In genomic region chr15:27702972-27703313, GRCm38 (mm10) we compare ENCODE assay signal across 11 mouse cellular contexts. TPM values are rescaled to one million over a fixed set of nuclear protein-coding genes. Genes with fewer than 3 reads are reported as not detected.
A peak's percentile ranks its signal among the peaks of the same experiment; 100 is the strongest.
DNase-seq lines count a peak whose midpoint lies in the region; ATAC-seq and TF ChIP-seq lines count a peak whose summit lies in the region.
"Had no signal": no experiment of that assay in that cellular context is flagged by ENCODE, and none has a peak within 500 bp of the region (broad histone marks: within the 10 kb centered on the region; RNA-seq: fewer than 3 reads in every experiment).

No protein-coding gene starts in this region.

- H3K4me3 ChIP-seq in heart, embryonic 10.5 days: no peak overlapping the region
- H3K4me3 ChIP-seq in heart, adult 2 months: no peak overlapping the region
- H3K4me3 ChIP-seq in lung, embryonic 16.5 days (ENCODE audit: low read length): no peak overlapping the region
- no peak overlapping the region for H3K4me3 ChIP-seq in embryonic facial prominence, embryonic 15.5 days (replicated peaks)
- H3K4me3 ChIP-seq in megakaryocyte, embryonic 14.5 days (replicated peaks): peak overlapping the region; percentile 87
- no peak overlapping the region for H3K4me3 ChIP-seq in intestine, embryonic 16.5 days (ENCODE audit: low read length)
- H3K4me3 ChIP-seq: heart, embryonic 12.5 days; midbrain, embryonic 13.5 days had no signal

- no peak for TF ChIP-seq CTCF in heart, adult 2 months (IDR thresholded peaks at IDR 0.05)

- no peak for TF ChIP-seq EP300 in heart, adult 2 months (IDR thresholded peaks at IDR 0.05; ENCODE audit: insufficient read depth, low read depth, low read length)

- no peak overlapping the region for H3K9ac ChIP-seq in heart, adult 2 months (ENCODE audit: low read depth, low read length)
- no peak overlapping the region for H3K9ac ChIP-seq in lung, embryonic 16.5 days (ENCODE audit: low read length)
- no peak overlapping the region for H3K9ac ChIP-seq in embryonic facial prominence, embryonic 15.5 days
- no peak overlapping the region for H3K9ac ChIP-seq in intestine, embryonic 16.5 days (ENCODE audit: low read depth, low read length)
- H3K9ac ChIP-seq: heart, embryonic 12.5 days; midbrain, embryonic 13.5 days had no signal

- WGBS in heart, embryonic 10.5 days: no CpG with 5 or more reads among the region's 1 CpGs
- WGBS in heart, adult 2 months: 17% methylated on average over 1 of the region's 1 CpGs
- WGBS in lung, embryonic 16.5 days: 20% methylated on average over 1 of the region's 1 CpGs
- WGBS in embryonic facial prominence, embryonic 15.5 days: 13% methylated on average over 1 of the region's 1 CpGs
- 17% methylated on average over 1 of the region's 1 CpGs for WGBS in intestine, embryonic 16.5 days

- no peak for DNase-seq in heart, embryonic 10.5 days (ENCODE audit: low spot score)
- DNase-seq in heart, adult 2 months: no peak
- DNase-seq in lung, postnatal 4 days: no peak
- no peak for DNase-seq in right cerebral cortex, adult 18-20 months
- DNase-seq: cerebellum, adult 11-12 months had no signal

- peak; percentile 29; the same call in 1 of the 2 replicates for ATAC-seq in lung, embryonic 16.5 days (ENCODE audit: low read depth)
- ATAC-seq in embryonic facial prominence, embryonic 15.5 days (ENCODE audit: insufficient number of reproducible peaks, low FRiP score, low TSS enrichment, low read depth): no peak; the same call in 1 of the 2 replicates
- no peak for ATAC-seq in intestine, embryonic 16.5 days
- ATAC-seq: midbrain, embryonic 13.5 days had no signal

- no peak for TF ChIP-seq POLR2A in heart, adult 2 months (IDR thresholded peaks at IDR 0.05; ENCODE audit: insufficient read depth, low read depth, low read length)

- no peaks in the 10 kb centered on the region for H3K27me3 ChIP-seq in heart, embryonic 10.5 days (ENCODE audit: insufficient read depth, poor library complexity, severe bottlenecking)
- no peaks in the 10 kb centered on the region for H3K27me3 ChIP-seq in heart, adult 2 months (ENCODE audit: control insufficient read depth, insufficient read depth, low read length)
- no peaks in the 10 kb centered on the region for H3K27me3 ChIP-seq in lung, embryonic 16.5 days (ENCODE audit: control insufficient read depth, insufficient read depth, low read depth, low read length)
- H3K27me3 ChIP-seq in embryonic facial prominence, embryonic 15.5 days: no peaks in the 10 kb centered on the region
- H3K27me3 ChIP-seq in megakaryocyte, embryonic 14.5 days (replicated peaks): peaks cover 21% of the 10 kb centered on the region
- no peaks in the 10 kb centered on the region for H3K27me3 ChIP-seq in intestine, embryonic 16.5 days (replicated peaks; ENCODE audit: control insufficient read depth, insufficient read depth, low read length)
- H3K27me3 ChIP-seq: midbrain, embryonic 13.5 days had no signal

- peaks cover 15% of the 10 kb centered on the region for H3K4me1 ChIP-seq in heart, embryonic 10.5 days
- H3K4me1 ChIP-seq in heart, adult 2 months (ENCODE audit: control insufficient read depth, insufficient read depth, low read length): peaks cover 1% of the 10 kb centered on the region
- peaks cover 10% of the 10 kb centered on the region; the same call in 1 of the 2 replicates for H3K4me1 ChIP-seq in lung, embryonic 16.5 days (replicated peaks; ENCODE audit: control insufficient read depth, insufficient read depth, low read length)
- peaks cover 16% of the 10 kb centered on the region for H3K4me1 ChIP-seq in embryonic facial prominence, embryonic 15.5 days
- H3K4me1 ChIP-seq in megakaryocyte, embryonic 14.5 days: peaks cover 42% of the 10 kb centered on the region
- peaks cover 9% of the 10 kb centered on the region for H3K4me1 ChIP-seq in intestine, embryonic 16.5 days (ENCODE audit: control insufficient read depth, insufficient read depth, low read length)

- H3K9me3 ChIP-seq in heart, embryonic 10.5 days: no peaks in the 10 kb centered on the region
- H3K9me3 ChIP-seq in lung, embryonic 16.5 days (ENCODE audit: control insufficient read depth, low read length): no peaks in the 10 kb centered on the region
- H3K9me3 ChIP-seq in embryonic facial prominence, embryonic 15.5 days (replicated peaks): no peaks in the 10 kb centered on the region
- no peaks in the 10 kb centered on the region for H3K9me3 ChIP-seq in megakaryocyte, embryonic 14.5 days
- H3K9me3 ChIP-seq in intestine, embryonic 16.5 days (ENCODE audit: control insufficient read depth, low read length): no peaks in the 10 kb centered on the region
- H3K9me3 ChIP-seq: heart, embryonic 12.5 days; midbrain, embryonic 13.5 days had no signal

- no peaks in the 10 kb centered on the region for H3K79me2 ChIP-seq in heart, adult 2 months (replicated peaks; ENCODE audit: control insufficient read depth, insufficient read depth, low read length)

- no peaks in the 10 kb centered on the region for H3K36me3 ChIP-seq in heart, embryonic 10.5 days
- H3K36me3 ChIP-seq in heart, adult 2 months (ENCODE audit: control insufficient read depth, insufficient read depth, low read length): no peaks in the 10 kb centered on the region
- H3K36me3 ChIP-seq in lung, embryonic 16.5 days (ENCODE audit: control insufficient read depth, insufficient read depth, low read length): no peaks in the 10 kb centered on the region
- H3K36me3 ChIP-seq in embryonic facial prominence, embryonic 15.5 days: no peaks in the 10 kb centered on the region
- no peaks in the 10 kb centered on the region for H3K36me3 ChIP-seq in megakaryocyte, embryonic 14.5 days (replicated peaks; ENCODE audit: low read length)
- no peaks in the 10 kb centered on the region for H3K36me3 ChIP-seq in intestine, embryonic 16.5 days (ENCODE audit: control insufficient read depth, insufficient read depth, low read length)
- H3K36me3 ChIP-seq: heart, embryonic 12.5 days; midbrain, embryonic 13.5 days had no signal

- no peak overlapping the region for H3K4me2 ChIP-seq in lung, embryonic 16.5 days (ENCODE audit: low read depth, low read length)
- H3K4me2 ChIP-seq in embryonic facial prominence, embryonic 15.5 days (replicated peaks): 0 out of 2 replicates have a peak overlapping the region, but pooled peaks have one; percentile 2
- H3K4me2 ChIP-seq in intestine, embryonic 16.5 days (ENCODE audit: low read depth, low read length): no peak overlapping the region
- H3K4me2 ChIP-seq: heart, embryonic 12.5 days; midbrain, embryonic 13.5 days had no signal

- peak overlapping the region; percentile 52 for H3K27ac ChIP-seq in heart, embryonic 10.5 days
- H3K27ac ChIP-seq in heart, adult 2 months: no peak overlapping the region
- peak overlapping the region; percentile 60; the same call in 1 of the 2 replicates for H3K27ac ChIP-seq in lung, embryonic 16.5 days (ENCODE audit: low read length)
- peak overlapping the region; percentile 65 for H3K27ac ChIP-seq in embryonic facial prominence, embryonic 15.5 days (replicated peaks)
- no peak overlapping the region for H3K27ac ChIP-seq in intestine, embryonic 16.5 days (ENCODE audit: low read length)
- H3K27ac ChIP-seq: midbrain, embryonic 13.5 days had no signal

- intact Hi-C loops in heart, adult 2 months (cut with DNase I): no loop called here

RNA-seq across cellular contexts. Expression of gene Otulinl, which starts 21.6 kb away (rescaled TPM):
- polyA plus RNA-seq in heart, embryonic 10.5 days (2016; fragmentation: Nextera tagmentation; extraction: Ambion mirVana): 3.9 and 4.2 TPM in 2 replicates
- 1 to 10 TPM; 1.9 to 3.0 TPM for total RNA-seq in heart, adult 2 months (2021)
- 1.5 and 1.9 TPM in 2 replicates for polyA plus RNA-seq in heart, adult 2 months (2012; rRNA removed)
- polyA plus RNA-seq in lung, embryonic 16.5 days (2015; fragmentation: Nextera tagmentation; extraction: Ambion mirVana): 27.5 and 34.8 TPM in 2 replicates
- 27.5 and 32.0 TPM in 2 replicates for polyA plus RNA-seq in embryonic facial prominence, embryonic 15.5 days (2015; fragmentation: Nextera tagmentation; extraction: Ambion mirVana)
- 1.4 TPM in 1 of 2 replicates, not detected in the other for polyA plus RNA-seq in megakaryocyte, embryonic 14.5 days (2012; ENCODE audit: insufficient read depth, low replicate concordance)
- polyA plus RNA-seq in intestine, embryonic 16.5 days (2015; fragmentation: Nextera tagmentation; extraction: Ambion mirVana): 10.7 and 11.0 TPM in 2 replicates

Comparison
In these comparisons a context has a peak if more than half of its experiments do, and no peak if none do; other contexts are left out.
1. H3K27ac ChIP-seq: peak in heart, embryonic 10.5 days (single experiment), lung, embryonic 16.5 days (single experiment) and embryonic facial prominence, embryonic 15.5 days (single experiment); none in heart, adult 2 months (single experiment) and intestine, embryonic 16.5 days (single experiment).